Mouse (Mus musculus) CD4-positive, CD25-positive, alpha-beta regulatory T cell, adult 4 months (primary cell): ENCODE data around the gene Rnf43. TPM values are rescaled to one million over a fixed set of nuclear protein-coding genes. Genes with fewer than 3 reads are reported as not detected.

Experiments
- ATAC-seq: one replicate; pipeline ENCODE4 v1.8.0; 2017
- polyA plus RNA-seq, 2 experiments: library from polyadenylated mRNA; unstranded; fragments of 100-300 nt; shearing (Covaris generic); gene quantifications; one replicate each; pipeline ENCODE4 v1.2.1; 2017

Rnf43 gene
- polyA plus RNA-seq, 2 experiments from 2014 or later, result 24.9 to 25.4 TPM

DNA sequence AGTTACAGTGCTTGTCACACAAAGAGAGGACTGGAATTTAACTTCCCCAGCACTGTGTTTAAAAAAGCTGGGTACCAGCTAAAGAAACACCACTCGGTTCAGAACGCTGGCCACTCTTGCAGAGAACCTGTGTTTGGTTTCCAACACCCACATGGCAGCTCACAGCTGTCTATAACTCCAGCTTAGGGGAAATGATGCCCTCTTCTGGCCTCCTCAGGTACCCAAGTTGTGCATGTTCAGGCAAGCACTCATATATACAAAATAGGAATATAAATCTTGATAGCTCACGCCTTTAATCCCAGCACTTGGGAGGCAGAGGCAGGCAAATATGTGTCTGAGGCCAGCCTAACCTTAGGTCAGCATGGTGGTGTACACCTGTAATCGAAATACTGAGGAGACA is 53.5 kb downstream of the Rnf43 start:
- ATAC-seq, result no peak

DNA sequence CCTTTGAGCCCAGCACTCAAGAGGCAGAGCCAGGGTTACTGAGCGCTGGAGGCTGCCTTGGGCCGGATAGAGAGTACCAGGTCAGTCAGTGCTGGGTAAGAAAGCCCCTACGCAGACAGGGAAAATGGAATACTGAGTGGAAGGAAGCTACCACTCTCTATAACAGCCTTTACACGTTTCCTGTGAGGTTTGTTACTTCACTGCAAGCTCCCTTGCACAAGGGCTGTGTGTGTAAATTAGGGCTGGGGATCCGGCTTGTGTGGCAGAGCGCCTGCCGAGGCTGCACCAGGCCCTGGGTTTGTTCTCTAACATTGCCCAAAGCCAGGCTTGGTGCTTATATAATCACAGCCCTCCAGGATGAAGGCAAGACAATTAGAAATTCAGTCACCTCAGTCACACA is 57.0 kb downstream of the Rnf43 start:
- ATAC-seq, result peak; percentile 13

DNA sequence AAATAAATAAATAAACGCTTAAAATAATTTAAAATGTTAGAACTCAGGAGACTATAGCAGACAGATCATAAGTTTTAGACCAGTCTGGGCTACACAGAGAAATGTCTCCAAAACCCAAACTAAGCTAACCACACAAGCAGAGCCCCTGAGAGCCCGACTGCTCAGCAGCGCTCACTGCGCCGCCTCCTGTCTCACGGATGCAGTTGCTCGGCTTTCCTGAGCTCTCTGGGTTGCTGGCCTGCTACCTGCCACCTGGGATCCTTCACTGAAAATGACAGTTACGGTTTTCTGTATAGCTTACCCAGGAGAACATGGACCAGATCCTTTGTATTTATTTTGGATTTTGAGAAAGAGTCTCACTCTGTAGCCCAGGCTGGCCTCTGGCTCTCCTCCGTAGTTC is 57.8 kb downstream of the Rnf43 start:
- peak; percentile 67 for ATAC-seq

DNA sequence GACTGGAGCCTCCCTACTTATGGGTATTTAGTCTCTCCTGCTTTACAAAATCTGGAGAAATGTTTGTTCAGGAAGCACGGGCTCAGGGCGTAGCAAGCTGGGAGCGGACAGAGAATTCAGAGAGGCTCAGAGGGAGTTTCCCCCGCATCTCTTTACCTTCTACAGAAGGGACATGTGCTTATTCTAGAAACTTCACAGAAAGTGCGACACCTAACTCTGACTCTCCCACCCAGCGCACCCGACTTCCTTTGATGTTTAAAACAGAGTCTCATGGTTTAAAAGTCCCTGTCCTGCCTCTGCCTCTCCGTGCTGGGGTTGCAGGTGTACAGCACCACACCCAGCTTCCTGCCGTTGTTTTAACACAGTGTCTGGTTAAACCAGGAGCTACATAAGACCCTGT is 58.3 kb downstream of the Rnf43 start:
- peak; percentile 91 for ATAC-seq

DNA sequence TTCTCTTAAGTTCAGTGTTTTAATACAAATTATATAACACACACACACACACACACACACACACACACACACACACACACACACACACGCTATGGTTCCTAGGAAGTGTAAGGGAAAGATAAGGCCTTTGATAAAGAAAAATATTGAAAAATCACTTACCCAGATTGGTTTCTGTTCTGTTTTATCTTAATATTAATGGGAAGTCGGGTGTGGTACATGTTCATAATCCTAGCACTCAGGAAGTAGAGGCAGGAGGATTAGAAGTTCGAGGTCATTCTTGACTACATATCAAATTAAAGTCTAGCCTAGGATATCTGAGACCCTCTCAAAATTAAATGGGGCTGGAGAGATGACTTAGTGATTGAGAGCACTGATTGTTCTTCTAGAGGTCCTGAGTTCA is 59.6 kb downstream of the Rnf43 start:
- no peak for ATAC-seq

DNA sequence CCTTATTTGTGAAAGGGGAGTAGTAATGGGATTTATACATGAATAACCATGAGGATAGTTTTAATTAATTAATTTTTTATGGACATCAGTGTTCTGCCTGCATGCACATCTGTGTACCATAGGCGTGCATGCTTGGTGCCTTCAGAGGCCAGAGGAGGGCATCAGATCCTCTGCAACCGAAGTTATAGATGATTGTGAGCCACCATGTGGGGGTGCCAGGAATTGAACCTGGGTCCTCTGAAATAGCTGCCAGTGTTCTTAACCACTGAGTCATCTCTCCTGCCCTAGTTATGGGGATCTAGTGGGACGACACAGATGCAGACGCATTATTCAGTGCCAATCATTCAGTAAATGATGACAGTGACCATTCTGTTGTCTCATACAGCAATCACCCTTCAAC is 60.4 kb downstream of the Rnf43 start:
- no peak for ATAC-seq

DNA sequence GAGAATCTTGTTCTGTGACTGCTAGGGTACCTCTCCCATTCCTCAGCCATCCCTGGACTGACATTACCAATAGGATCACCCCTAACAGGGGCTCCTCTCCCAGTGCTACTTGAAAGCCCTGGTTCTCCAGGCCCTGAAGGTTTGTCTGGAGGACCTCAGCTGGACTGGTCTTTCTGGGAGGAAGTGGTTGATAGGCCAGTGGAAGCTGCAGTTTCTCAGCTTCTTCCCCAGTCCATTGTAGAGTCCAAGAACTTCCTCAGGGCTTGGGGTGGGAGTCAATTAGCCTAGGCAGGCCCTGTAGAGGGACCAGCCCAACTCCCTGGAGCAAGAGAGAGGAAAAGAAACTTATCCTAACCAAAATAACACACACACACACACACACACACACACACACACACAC is 63.0 kb downstream of the Rnf43 start:
- no peak for ATAC-seq

DNA sequence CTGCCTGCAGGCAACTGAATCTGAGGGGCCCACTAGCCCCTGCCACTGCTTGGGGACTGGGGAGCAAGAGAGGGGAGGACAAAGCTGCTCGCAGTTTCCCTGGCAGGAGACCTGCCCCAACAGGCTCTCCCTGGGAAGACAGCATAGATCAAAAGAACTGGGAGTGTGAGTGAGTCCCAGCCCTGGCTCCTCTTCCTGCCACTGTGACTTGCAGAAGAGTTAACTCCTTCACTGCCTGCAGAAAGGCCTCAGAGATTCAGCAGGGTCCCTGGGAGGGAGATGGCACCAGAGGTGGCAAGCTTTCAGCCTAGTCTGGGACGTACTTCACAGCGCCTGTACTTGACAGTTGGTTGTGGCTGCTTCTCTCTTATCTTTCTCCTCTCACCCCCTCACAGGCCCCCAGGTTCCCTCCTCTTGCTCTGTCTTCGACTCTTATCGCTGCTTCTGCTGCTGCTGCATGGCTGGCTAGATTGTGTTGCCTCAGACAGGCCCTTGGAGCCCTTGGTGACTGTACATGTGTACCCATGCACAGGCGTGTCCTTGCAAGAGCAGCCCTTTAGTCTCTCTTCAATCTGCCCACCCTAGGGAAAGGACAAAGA is 63.5 kb downstream of the Rnf43 start:
- peak; percentile 13 for ATAC-seq

DNA sequence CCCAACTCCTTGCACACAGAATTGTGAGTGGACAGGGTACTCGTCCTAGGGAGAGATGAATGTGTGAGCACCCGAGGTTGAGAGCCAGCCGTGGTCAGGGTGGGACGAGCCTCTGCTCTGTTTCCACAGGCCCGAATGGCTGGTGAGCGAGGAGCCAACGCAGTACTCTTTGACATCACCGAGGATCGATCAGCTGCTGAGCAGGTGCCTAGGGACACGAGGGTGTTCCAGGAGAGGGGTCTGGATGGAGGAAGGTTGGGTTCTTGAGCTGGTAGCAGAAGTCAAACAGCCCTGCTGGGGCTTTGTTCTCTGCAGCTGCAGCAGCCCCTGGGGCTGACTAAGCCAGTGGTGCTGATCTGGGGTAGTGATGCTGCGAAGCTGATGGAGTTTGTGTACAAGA is 64.5 kb downstream of the Rnf43 start:
- ATAC-seq, result no peak

DNA sequence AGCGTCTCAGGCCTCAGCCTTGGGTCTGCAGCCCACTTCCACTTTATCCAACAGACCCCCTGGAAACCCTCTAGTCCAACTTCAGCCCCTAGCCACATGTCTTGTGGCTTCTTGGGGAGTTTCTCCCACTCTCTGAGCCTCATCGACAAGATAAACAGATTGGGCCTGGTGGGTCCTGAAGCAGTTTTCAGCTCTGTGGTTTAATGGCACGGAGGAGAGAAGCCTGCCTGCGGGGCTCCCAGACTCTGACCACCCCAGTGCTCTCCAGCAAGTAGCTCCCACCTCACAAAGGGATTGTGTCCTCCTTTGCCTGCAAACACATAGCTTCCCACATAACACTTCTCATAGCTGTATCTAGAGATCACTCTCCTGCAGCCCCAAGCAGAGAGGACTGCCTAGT is 64.9 kb downstream of the Rnf43 start:
- ATAC-seq, result no peak

DNA sequence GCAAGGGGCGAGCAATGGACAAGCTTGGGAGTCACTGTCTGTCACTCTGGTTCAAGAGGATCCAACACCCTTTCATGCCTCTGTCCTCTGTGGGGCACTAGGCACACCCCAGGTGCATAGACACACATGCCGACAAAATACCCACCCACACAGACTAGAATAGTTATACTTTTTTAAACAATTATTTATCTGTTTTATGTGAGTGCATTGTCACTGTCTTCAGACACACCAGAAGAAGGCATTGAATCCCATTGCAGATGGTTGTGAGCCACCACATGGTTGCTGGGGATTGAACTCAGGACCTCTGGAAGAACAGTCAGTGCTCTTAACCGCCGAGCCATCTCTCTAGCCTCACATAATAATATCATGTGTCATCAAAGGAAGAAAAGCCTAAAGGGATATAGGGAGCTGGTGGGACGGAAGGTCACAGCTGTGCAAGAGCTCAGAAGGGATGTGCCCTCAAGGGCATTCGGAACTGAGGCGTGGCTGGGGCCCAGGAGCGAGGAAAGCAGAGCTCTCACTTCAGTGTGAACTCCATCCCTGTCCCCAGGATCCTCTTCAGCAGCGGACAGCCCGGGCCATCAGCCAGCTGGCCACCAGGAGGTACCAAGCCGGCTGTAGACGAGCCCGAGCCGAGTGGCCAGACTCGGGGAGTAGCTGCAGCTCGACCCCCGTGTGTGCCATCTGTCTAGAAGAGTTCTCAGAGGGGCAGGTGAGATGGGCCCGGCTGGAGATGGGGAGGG is 66.5 kb downstream of the Rnf43 start:
- ATAC-seq, result no peak

DNA sequence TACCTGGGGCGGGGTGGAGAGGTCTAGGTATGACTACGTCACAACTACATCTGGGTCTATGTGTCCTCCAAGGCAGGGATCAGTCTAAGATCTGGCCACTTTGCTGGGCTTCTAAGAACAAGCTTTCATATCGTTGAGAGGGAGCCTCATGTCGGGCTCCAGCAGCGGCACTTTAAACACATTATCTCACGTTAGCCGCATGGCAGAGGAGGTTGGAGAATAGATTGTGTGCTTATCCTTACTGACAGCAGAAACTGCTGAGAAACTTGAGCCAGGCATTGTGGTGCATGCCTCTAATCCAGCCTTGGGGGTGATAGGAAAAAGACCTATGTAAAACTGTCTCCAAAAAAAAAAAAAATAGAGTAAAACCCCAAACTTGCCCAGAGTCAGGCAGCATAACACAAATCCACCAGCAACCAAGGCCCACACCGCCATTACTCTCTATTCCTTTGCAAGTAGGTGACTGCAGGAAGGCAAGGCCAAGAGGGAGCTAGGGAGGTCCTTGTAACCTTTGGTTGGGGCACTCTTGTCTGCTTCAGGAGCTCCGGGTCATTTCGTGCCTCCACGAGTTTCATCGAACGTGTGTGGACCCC is 67.2 kb downstream of the Rnf43 start:
- no peak for ATAC-seq

DNA sequence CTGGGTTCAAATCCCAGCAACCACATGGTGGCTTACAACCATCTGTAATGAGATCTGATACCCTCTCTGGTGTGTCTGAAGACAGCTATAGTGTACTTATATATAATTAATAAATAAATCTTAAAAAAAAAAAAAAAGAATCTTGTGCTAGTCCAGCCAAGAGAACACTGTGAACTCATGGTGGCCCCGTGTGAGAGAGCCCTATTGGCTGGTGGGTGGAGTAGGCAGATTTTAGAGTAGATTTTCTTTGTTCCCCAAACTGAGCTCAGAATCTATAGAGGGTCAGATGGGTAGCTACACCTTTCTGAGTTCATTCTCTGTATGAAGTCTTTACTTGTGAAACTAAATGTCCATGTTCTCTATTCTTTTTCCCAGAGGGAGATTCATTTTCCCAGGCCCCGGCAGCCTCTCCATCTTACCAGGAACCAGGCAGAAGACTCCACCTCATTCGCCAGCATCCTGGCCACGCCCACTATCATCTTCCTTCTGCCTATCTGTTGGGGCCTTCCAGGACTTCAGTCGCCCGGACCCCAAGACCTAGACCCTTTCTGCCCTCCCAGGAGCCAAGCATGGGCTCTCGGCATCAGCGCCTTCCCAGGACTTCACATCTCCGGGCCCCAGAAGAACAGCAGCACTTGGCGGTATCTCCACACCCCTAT is 68.3 kb downstream of the Rnf43 start:
- ATAC-seq, result no peak

DNA sequence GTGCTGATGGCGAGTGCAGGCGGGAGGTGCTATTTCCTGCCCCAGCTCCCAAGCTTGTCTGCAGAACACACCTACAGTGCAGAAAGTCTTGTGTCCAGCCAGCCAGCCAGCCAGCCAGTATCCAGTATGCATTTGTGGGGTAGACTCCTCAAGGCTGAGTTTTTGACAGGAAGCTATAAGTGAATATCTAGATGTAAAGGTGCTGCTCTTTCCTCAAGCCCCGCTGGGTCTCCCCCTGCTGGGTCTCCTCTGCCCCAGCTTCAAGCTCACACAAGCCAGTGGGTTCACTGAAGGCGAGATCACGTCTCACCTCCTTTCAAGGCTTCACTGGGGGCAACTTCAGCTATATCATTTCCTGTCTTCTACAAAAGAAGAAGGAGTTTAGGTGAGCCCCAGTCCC is 71.8 kb downstream of the Rnf43 start:
- no peak for ATAC-seq

DNA sequence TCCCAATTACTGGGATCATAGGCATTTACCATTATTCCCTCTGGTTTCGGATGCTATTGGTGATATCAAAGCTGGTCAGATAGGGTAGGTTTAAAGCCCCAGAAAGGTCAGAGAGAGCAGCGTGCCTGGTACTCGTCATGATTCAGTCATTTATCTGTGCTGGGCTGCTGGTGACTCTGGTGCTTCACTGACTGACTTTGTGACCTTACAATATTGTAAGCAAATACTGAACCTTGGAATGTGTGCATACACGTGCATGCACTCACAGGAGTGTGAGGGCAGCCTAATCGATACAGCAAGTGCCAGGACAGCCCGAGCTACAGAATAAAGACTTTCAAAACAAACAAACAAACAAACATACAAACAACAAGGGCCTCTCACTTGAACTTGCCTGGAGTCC is 73.2 kb downstream of the Rnf43 start:
- no peak for ATAC-seq

DNA sequence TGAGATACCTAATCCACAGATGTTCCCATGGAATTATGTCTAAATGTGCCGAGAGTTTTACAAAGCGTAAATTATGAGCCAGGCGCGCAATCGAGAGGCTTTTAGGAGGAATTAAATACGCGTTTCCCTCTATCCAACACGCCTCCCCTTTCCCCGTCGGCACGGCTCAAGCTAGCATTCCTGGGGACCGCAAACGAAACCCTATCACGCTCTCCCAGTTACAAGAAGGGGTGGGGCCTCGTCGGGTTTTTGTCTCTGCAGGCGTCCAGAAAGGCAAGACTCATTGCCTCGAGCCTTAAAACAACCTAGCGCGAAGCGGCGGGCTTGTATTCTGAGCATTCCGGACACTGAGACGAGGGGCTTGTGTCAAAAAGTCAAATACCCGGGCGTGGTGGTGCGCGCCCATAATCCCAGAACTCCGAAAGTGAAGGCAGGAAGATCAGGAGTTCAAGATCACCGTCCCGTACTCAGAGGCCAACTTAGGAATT is 74.2 kb downstream of the Rnf43 start:
- peak; percentile 44 for ATAC-seq

DNA sequence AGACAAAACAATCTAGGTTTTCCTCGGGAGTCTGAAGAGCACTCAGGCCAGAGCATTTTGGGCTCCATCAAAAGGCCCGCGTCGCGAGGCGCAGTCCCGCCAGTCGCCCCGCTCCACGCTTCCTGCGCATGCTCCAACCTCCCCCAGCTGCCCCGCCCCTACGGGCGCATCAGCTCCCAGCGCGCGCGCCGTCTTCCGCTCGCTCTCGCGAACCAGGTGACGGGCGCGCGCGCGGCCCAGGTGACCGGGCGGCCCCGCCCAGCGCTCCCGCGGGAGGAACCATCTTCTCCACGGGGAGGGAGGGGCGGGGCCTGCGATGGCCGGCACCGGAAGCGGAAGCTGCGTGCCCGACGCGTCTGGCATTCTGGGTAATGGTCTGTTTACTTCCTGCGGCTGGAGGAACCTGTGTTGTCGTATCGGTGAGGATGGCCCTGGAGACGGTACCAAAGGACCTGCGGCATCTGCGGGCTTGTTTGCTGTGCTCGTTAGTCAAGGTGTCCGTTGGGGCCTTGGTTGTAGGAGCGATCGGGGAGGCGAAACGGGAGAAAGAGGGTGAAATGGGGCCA is 74.7 kb downstream of the Rnf43 start, which contains the start of gene Supt4a:
Gene Supt4a (plus strand): TSS at position 378 of the 566 bp plus-strand sequence.
- peak; percentile 83 for ATAC-seq

DNA sequence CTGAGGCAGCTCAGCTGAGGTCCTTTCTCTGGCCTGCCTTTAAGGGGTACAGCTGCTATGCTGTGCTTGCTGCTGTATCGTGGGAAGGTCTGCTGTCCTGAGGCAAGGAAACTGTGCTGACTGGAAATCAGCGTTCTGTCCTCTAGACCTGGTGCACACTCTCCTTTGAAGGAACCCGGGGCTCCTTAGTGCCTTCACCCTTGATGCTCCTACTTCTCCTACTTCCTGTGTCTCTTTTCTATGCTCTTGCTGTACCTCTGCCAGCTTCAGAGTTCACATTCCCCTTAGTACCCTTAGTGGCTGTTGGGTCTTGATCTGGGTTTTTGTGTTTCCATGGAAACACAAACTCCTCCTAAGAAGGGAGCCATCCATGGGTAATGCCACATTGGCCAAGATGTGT is 81.2 kb downstream of the Rnf43 start:
- ATAC-seq, result no peak

DNA sequence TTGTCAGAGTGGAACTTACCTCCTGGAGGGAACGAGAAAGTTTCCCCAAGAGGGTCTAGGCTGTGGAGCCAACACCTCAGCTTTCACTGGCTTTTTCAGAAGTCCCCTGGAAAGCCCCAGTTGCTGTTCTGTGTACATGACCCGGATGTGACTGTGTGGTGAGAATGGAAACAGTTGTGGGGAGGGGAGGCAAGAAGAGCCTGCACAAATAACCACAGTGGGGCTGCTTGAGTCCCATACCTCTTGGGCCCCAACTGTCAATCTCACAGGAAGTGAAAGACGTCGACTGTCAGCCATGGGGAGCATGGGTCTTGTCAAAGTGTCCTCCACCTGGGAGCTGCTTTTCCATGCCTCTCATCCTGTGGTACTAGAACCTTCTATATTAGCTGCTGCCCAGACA is 82.4 kb downstream of the Rnf43 start:
- peak; percentile 72 for ATAC-seq

DNA sequence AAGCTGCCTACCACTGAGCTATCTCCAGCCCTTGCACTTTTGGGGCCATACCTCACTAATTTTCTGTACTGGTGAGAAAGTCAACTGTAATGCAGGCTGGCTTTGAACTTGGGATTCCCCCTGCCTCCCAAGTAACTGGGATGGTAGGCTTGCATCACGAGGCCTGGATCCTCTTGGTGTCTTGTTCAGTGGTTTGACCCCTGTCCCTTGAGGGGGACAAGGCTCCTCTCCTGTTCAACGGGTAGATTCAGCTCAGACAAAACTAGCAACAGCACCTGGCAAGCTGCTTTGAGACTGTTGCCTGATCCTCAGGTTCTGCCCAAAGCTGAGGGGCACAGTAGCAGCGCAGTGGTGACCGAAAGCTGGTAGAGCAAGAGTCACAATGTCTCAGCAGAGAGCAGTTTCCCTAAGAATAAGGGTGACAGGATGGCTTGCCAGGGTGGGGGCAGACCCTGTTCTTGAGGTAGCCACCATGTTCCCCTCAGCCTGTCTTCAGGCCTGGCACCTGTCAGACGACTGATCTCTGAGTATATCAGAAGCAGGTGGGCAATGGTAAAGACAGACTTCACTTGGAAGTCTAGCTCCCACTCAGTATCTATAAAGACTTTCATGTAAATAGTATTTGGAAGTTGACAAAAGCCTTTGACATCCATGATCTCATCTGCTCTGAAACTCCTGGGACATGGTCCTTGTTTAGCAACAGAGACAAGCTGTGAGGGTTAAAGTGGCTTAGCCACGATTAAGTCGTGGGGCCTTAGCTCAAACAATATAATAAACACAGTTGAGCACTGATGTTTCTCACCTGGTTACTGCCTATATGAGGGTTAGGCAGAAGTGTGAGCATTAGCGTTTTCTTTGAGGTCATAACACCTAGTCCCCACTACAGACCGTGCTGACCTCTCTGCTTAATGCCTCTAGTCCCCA is 83.4 kb downstream of the Rnf43 start:
- ATAC-seq, result no peak

DNA sequence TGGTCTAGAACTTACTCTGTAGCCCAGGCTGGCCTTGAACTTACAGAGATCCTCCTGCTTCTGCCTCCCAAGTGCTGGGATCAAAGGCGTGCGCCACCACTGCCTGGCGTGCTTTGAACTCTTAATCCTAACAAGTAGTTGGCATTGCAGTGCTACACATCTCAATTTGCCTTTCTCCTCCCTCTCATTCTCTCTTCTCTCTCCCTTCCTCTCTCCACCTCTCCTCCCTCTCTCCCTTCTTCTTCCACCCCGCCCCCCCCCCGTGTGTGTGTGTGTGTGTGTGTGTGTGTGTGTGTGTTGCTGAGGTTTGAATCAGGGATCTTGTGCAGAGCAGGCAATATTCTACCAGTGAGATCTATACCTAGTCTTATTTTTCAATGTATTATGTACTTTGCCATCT is 84.8 kb downstream of the Rnf43 start:
- no peak for ATAC-seq

DNA sequence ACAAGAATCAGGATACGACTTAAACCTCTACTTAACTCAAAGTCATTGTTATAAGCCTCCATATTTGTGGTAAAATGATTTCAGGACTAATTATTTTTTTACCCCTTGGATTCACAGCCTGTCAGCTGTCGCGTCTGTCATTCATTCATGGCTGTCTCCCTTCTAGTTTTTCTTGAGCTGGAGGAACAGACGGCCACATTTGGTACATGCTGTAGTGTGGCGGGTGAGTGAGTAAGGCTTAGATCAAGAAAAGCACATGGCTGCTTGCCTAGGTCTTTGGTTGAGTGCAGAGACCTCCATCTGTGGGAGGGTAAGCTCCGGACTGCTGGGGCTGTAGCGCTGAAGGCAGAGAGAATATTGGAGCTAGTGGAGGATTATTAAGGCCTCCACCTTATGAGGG is 85.2 kb downstream of the Rnf43 start:
- ATAC-seq, result no peak
